20 mouse cellular contexts compared by ENCODE assay signal in genomic region chr7:112685993-112686392, GRCm38 (mm10). TPM values are rescaled to one million over a fixed set of nuclear protein-coding genes. Genes with fewer than 3 reads are reported as not detected.
DNase-seq lines count a peak whose midpoint lies in the region; ATAC-seq and TF ChIP-seq lines count a peak whose summit lies in the region.
"Had no signal": no experiment of that assay in that cellular context is flagged by ENCODE, and none has a peak within 500 bp of the region (broad histone marks: within the 10 kb centered on the region; RNA-seq: fewer than 3 reads in every experiment).

No protein-coding gene starts in this region.

- peaks cover 95% of the 10 kb centered on the region for H3K4me1 ChIP-seq in heart, embryonic 13.5 days
- peaks cover 67% of the 10 kb centered on the region for H3K4me1 ChIP-seq in midbrain, embryonic 11.5 days (ENCODE audit: control insufficient read depth, insufficient read depth, low read length)
- no peaks in the 10 kb centered on the region; the same call in 1 of the 2 replicates for H3K4me1 ChIP-seq in midbrain, postnatal 0 days (ENCODE audit: insufficient read depth, low read length)
- peaks cover 80% of the 10 kb centered on the region for H3K4me1 ChIP-seq in embryonic facial prominence, embryonic 15.5 days
- H3K4me1 ChIP-seq in neural tube, embryonic 12.5 days = peaks cover 80% of the 10 kb centered on the region

- H3K9ac ChIP-seq in heart, embryonic 13.5 days = peak overlapping the region; percentile 44
- peak overlapping the region; percentile 28; the same call in 1 of the 2 replicates for H3K9ac ChIP-seq in midbrain, embryonic 11.5 days (ENCODE audit: low read length)
- no peak overlapping the region for H3K9ac ChIP-seq in midbrain, postnatal 0 days (replicated peaks; ENCODE audit: low read length, poor library complexity, severe bottlenecking)
- H3K9ac ChIP-seq in embryonic facial prominence, embryonic 15.5 days = no peak overlapping the region
- no peak overlapping the region for H3K9ac ChIP-seq in neural tube, embryonic 12.5 days
- H3K9ac ChIP-seq: liver, embryonic 12.5 days; stomach, embryonic 15.5 days had no signal

- H3K4me3 ChIP-seq in heart, embryonic 13.5 days = no peak overlapping the region
- peak overlapping the region; percentile 15; the same call in 1 of the 2 replicates for H3K4me3 ChIP-seq in midbrain, embryonic 11.5 days (ENCODE audit: low read depth, low read length)
- H3K4me3 ChIP-seq in midbrain, postnatal 0 days (ENCODE audit: low read depth, low read length) = no peak overlapping the region
- no peak overlapping the region for H3K4me3 ChIP-seq in embryonic facial prominence, embryonic 15.5 days (replicated peaks)
- H3K4me3 ChIP-seq in neural tube, embryonic 12.5 days = no peak overlapping the region
- H3K4me3 ChIP-seq: gastrocnemius, adult 2 months; liver, embryonic 12.5 days; stomach, embryonic 15.5 days had no signal

- no peaks in the 10 kb centered on the region for H3K36me3 ChIP-seq in heart, embryonic 13.5 days
- H3K36me3 ChIP-seq in midbrain, embryonic 11.5 days (ENCODE audit: control insufficient read depth, insufficient read depth, low read length) = no peaks in the 10 kb centered on the region
- no peaks in the 10 kb centered on the region for H3K36me3 ChIP-seq in midbrain, postnatal 0 days (ENCODE audit: insufficient read depth, low read length)
- H3K36me3 ChIP-seq in embryonic facial prominence, embryonic 15.5 days = no peaks in the 10 kb centered on the region
- H3K36me3 ChIP-seq in neural tube, embryonic 12.5 days = no peaks in the 10 kb centered on the region
- H3K36me3 ChIP-seq: liver, embryonic 12.5 days; stomach, embryonic 15.5 days had no signal

- H3K9me3 ChIP-seq in heart, embryonic 13.5 days = no peaks in the 10 kb centered on the region
- no peaks in the 10 kb centered on the region for H3K9me3 ChIP-seq in midbrain, embryonic 11.5 days (ENCODE audit: control insufficient read depth, low read length)
- H3K9me3 ChIP-seq in midbrain, postnatal 0 days (ENCODE audit: low read length) = no peaks in the 10 kb centered on the region
- H3K9me3 ChIP-seq in embryonic facial prominence, embryonic 15.5 days (replicated peaks) = no peaks in the 10 kb centered on the region
- H3K9me3 ChIP-seq in neural tube, embryonic 12.5 days = no peaks in the 10 kb centered on the region
- H3K9me3 ChIP-seq: liver, embryonic 12.5 days; stomach, embryonic 15.5 days had no signal

- H3K4me2 ChIP-seq in heart, embryonic 13.5 days = peak overlapping the region; percentile 69
- H3K4me2 ChIP-seq in midbrain, embryonic 11.5 days = peak overlapping the region; percentile 55; the same call in 1 of the 2 replicates
- H3K4me2 ChIP-seq in midbrain, postnatal 0 days (ENCODE audit: low read depth, low read length, poor library complexity, severe bottlenecking) = no peak overlapping the region
- no peak overlapping the region for H3K4me2 ChIP-seq in embryonic facial prominence, embryonic 15.5 days (replicated peaks)
- H3K4me2 ChIP-seq in neural tube, embryonic 12.5 days (replicated peaks) = 0 out of 2 replicates have a peak overlapping the region, but pooled peaks have one; percentile 9
- H3K4me2 ChIP-seq: liver, embryonic 12.5 days had no signal

- WGBS in heart, embryonic 13.5 days = 37% methylated on average over 3 of the region's 3 CpGs
- WGBS in midbrain, embryonic 11.5 days = 42% methylated on average over 3 of the region's 3 CpGs
- WGBS in midbrain, postnatal 0 days = 65% methylated on average over 3 of the region's 3 CpGs
- 36% methylated on average over 3 of the region's 3 CpGs for WGBS in embryonic facial prominence, embryonic 15.5 days
- 61% methylated on average over 3 of the region's 3 CpGs for WGBS in neural tube, embryonic 12.5 days

- DNase-seq in heart, adult 18-20 months = no peak
- DNase-seq in midbrain, embryonic 11.5 days (ENCODE audit: low spot score, missing footprints) = no peak
- DNase-seq in midbrain, postnatal 0 days (ENCODE audit: low spot score) = no peak
- no peak for DNase-seq in right cerebral cortex, adult 2 months (ENCODE audit: low spot score in 2 of 2)
- DNase-seq: adrenal gland, adult 8-10 months; cerebellum, adult 2 months; kidney, adult 11 months; kidney, postnatal 14 days; spleen, adult 18-20 months; thymus, postnatal 25 days had no signal

- no peak for ATAC-seq in heart, embryonic 13.5 days (ENCODE audit: extremely low read depth, insufficient number of reproducible peaks, low FRiP score, low TSS enrichment)
- no peak for ATAC-seq in midbrain, embryonic 11.5 days (ENCODE audit: low FRiP score)
- ATAC-seq in midbrain, postnatal 0 days (ENCODE audit: low FRiP score) = no peak
- ATAC-seq in embryonic facial prominence, embryonic 15.5 days (ENCODE audit: insufficient number of reproducible peaks, low FRiP score, low TSS enrichment, low read depth) = no peak
- no peak for ATAC-seq in neural tube, embryonic 12.5 days (ENCODE audit: low FRiP score, low read depth)
- ATAC-seq: liver, embryonic 12.5 days had no signal

- H3K27me3 ChIP-seq in heart, embryonic 13.5 days (replicated peaks) = no peaks in the 10 kb centered on the region
- no peaks in the 10 kb centered on the region for H3K27me3 ChIP-seq in midbrain, embryonic 11.5 days (ENCODE audit: control insufficient read depth, insufficient read depth, low read length)
- H3K27me3 ChIP-seq in midbrain, postnatal 0 days (ENCODE audit: insufficient read depth, low read length) = 0 out of 2 replicates have a peak, but pooled peaks cover 3% of the 10 kb centered on the region
- H3K27me3 ChIP-seq in embryonic facial prominence, embryonic 15.5 days = no peaks in the 10 kb centered on the region
- no peaks in the 10 kb centered on the region for H3K27me3 ChIP-seq in neural tube, embryonic 12.5 days (replicated peaks)
- H3K27me3 ChIP-seq: stomach, embryonic 15.5 days had no signal

- H3K27ac ChIP-seq in heart, embryonic 13.5 days (replicated peaks) = peak overlapping the region; percentile 80
- H3K27ac ChIP-seq in midbrain, embryonic 11.5 days (ENCODE audit: low read depth, low read length) = peak overlapping the region; percentile 80; the same call in 1 of the 2 replicates
- no peak overlapping the region for H3K27ac ChIP-seq in midbrain, postnatal 0 days (ENCODE audit: low read depth, low read length)
- H3K27ac ChIP-seq in embryonic facial prominence, embryonic 15.5 days (replicated peaks) = peak overlapping the region; percentile 63
- no peak overlapping the region for H3K27ac ChIP-seq in neural tube, embryonic 12.5 days
- H3K27ac ChIP-seq: liver, embryonic 12.5 days had no signal

- TF ChIP-seq CTCF in midbrain, postnatal 0 days (IDR thresholded peaks at IDR 0.05) = no peak

RNA-seq across cellular contexts. Expression of gene Tead1, which starts 6.9 kb away (rescaled TPM):
- 25.2 and 29.3 TPM in 2 replicates for polyA plus RNA-seq in heart, embryonic 13.5 days (2015; fragmentation: Nextera tagmentation; extraction: Ambion mirVana)
- total RNA-seq in heart, adult 18-20 months (2021) = 100 to 1,000 TPM; 152 to 155 TPM
- 12.3 and 14.3 TPM in 2 replicates for polyA plus RNA-seq in midbrain, embryonic 11.5 days (2014; fragmentation: Nextera tagmentation; extraction: Ambion mirVana)
- 16.6 and 18.6 TPM in 2 replicates for total RNA-seq in midbrain, postnatal 0 days (2014; rRNA removed)
- polyA plus RNA-seq in midbrain, postnatal 0 days (2015; fragmentation: Nextera tagmentation; extraction: Ambion mirVana) = 4.6 and 8.0 TPM in 2 replicates
- polyA plus RNA-seq in embryonic facial prominence, embryonic 15.5 days (2015; fragmentation: Nextera tagmentation; extraction: Ambion mirVana) = 28.8 and 32.6 TPM in 2 replicates
- 20.9 and 26.3 TPM in 2 replicates for polyA plus RNA-seq in neural tube, embryonic 12.5 days (2016; fragmentation: Nextera tagmentation; extraction: Ambion mirVana)
- total RNA-seq: common myeloid progenitor, adult 5-6 weeks; megakaryocyte, adult 5-6 weeks; MEL; monocyte, adult 5-6 weeks had no signal

Comparison
In these comparisons a context has a peak if more than half of its experiments do, and no peak if none do; other contexts are left out.
1. H3K27ac ChIP-seq: peak in heart, embryonic 13.5 days (single experiment), midbrain, embryonic 11.5 days (single experiment) and embryonic facial prominence, embryonic 15.5 days (single experiment); none in midbrain, postnatal 0 days (single experiment) and neural tube, embryonic 12.5 days (single experiment).
2. H3K4me2 ChIP-seq: peak in heart, embryonic 13.5 days (single experiment), midbrain, embryonic 11.5 days (single experiment) and neural tube, embryonic 12.5 days (single experiment); none in midbrain, postnatal 0 days (single experiment) and embryonic facial prominence, embryonic 15.5 days (single experiment).
3. H3K9ac ChIP-seq: peak in heart, embryonic 13.5 days (single experiment) and midbrain, embryonic 11.5 days (single experiment); none in midbrain, postnatal 0 days (single experiment), embryonic facial prominence, embryonic 15.5 days (single experiment) and neural tube, embryonic 12.5 days (single experiment).